Mouse (Mus musculus) small intestine, adult 2 months (tissue): Measurements from ENCODE around the gene Socs1.

Source experiments
- CTCF ChIP-seq: fragments of 200-500 bp; IDR thresholded peaks from 2 replicates; pipeline ENCODE4 v1.5.1; 2012; ENCODE audit warnings: low read depth, mild to moderate bottlenecking, control low read depth, inconsistent platforms, low read length, moderate library complexity, mixed read lengths; ENCODE audit not compliant: insufficient replicate concordance, insufficient read length; ENCODE audit errors: extremely low read depth
- POLR2A ChIP-seq: fragments of 200-500 bp; IDR thresholded peaks from 2 replicates; pipeline ENCODE4 v1.6.1; 2012; ENCODE audit warnings: low read depth, mild to moderate bottlenecking, control low read depth, inconsistent platforms, low read length, moderate library complexity

DNA sequence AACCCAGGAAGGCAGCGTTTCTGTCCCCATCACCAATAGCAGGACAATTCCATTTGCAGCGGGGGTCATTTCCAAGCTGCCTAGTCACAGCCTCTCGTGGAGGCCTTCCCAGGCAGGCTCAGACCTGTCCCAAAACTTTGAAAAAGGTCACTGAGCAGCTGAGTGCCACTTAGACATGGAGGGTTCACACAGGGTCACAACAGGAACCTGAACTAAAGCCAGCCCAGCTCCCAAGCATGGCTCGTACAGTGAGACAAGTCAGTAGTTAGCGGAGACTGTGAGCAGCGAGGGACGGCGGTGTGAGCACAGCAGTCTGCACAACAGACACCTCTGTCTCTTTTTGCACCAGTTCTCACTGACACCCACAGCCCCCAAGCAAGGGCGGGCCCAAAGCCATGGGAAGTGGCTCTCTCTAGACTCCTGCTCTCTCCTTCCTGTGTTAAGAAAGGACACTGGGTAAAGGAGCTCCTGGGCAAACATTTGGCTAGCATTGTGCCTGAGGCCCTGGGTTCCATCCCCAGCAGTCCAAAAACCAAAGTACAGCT is 45.4 kb downstream of the Socs1 start:
- TF ChIP-seq POLR2A (no peak), CTCF (no peak)
